Mouse (Mus musculus): ENCODE data around the gene Mrpl32. TPM values are rescaled to one million over a fixed set of nuclear protein-coding genes. Genes with fewer than 3 reads are reported as not detected.

The Mrpl32 gene
- polyA plus RNA-seq (2011; ENCODE audit: insufficient read depth, insufficient read length, low read depth, missing spikeins) = 51.4 and 59.9 TPM in 2 replicates

- Histone ChIP-seq H3K9me3 (replicated peaks; ENCODE audit: control insufficient read depth, insufficient read depth, low read length, poor library complexity, severe bottlenecking) (no peaks in the 10 kb centered on the region), H3K36me3 (ENCODE audit: control insufficient read depth, insufficient read depth, low read length, poor library complexity, severe bottlenecking) (peaks cover 24% of the 10 kb centered on the region), H3K4me3 (ENCODE audit: low read depth, low read length) (peak within 1 kb of the TSS; percentile 95), H3K27ac (ENCODE audit: insufficient read depth, low read length) (no peak within 1 kb of the TSS), H3K9ac (ENCODE audit: low read depth, poor library complexity, severe bottlenecking) (peak within 1 kb of the TSS; percentile 69), H3K4me1 (ENCODE audit: control insufficient read depth, insufficient read depth, low read length) (no peaks in the 10 kb centered on the region), H3K27me3 (ENCODE audit: control insufficient read depth, insufficient read depth, low read length, poor library complexity, severe bottlenecking) (no peaks in the 10 kb centered on the region)
- TF ChIP-seq POLR2A (IDR thresholded peaks at IDR 0.05; ENCODE audit: insufficient read depth, low read length) (no peak), EP300 (IDR thresholded peaks at IDR 0.05; ENCODE audit: insufficient read depth, low read depth, low read length) (no peak), CTCF (IDR thresholded peaks at IDR 0.05; ENCODE audit: low read depth, low read length) (no peak)
Observed at GRCm38 (mm10) chr13:14612926-14613529, at the start of gene Mrpl32, which contains the start of gene Psma2. Gene Mrpl32 (minus strand): TSS chr13:14613165. Gene Psma2 (plus strand): TSS chr13:14613240.

DNA sequence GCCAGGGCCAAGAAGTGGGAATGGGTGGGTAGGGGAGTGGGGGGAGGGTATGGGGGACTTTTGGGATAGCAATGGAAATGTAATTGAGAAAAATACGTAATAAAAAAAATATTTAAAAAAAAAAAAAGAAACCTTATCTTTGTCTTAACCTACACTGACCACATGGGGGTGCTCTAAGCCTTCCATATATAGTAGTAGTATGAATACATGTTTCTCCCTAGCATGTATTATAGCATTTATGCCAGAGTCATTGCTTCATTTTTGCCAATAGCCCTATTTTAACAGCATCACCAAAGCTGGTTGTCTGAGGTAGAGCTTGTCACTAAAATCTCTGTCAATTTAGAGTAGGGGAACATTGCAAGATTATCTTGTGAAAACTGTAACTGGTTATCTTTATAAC, 36.3 kb upstream of the Mrpl32 start:
- no peaks in the 10 kb centered on the region for H3K27me3 ChIP-seq (ENCODE audit: control insufficient read depth, insufficient read depth, low read length, poor library complexity, severe bottlenecking)
- no peaks in the 10 kb centered on the region for H3K4me1 ChIP-seq (ENCODE audit: control insufficient read depth, insufficient read depth, low read length)
- no peak overlapping the region for H3K4me3 ChIP-seq (ENCODE audit: low read depth, low read length)
- no peaks in the 10 kb centered on the region for H3K36me3 ChIP-seq (ENCODE audit: control insufficient read depth, insufficient read depth, low read length, poor library complexity, severe bottlenecking)
- no peak for TF ChIP-seq POLR2A (IDR thresholded peaks at IDR 0.05; ENCODE audit: insufficient read depth, low read length)
- TF ChIP-seq EP300 (IDR thresholded peaks at IDR 0.05; ENCODE audit: insufficient read depth, low read depth, low read length) = no peak
- no peak for TF ChIP-seq CTCF (IDR thresholded peaks at IDR 0.05; ENCODE audit: low read depth, low read length)
- H3K9ac ChIP-seq (ENCODE audit: low read depth, poor library complexity, severe bottlenecking) = no peak overlapping the region
- no peaks in the 10 kb centered on the region for H3K9me3 ChIP-seq (replicated peaks; ENCODE audit: control insufficient read depth, insufficient read depth, low read length, poor library complexity, severe bottlenecking)
- no peak overlapping the region for H3K27ac ChIP-seq (ENCODE audit: insufficient read depth, low read length)

- H3K27ac ChIP-seq (ENCODE audit: insufficient read depth, low read length) = no peak overlapping the region
- no peaks in the 10 kb centered on the region for H3K9me3 ChIP-seq (replicated peaks; ENCODE audit: control insufficient read depth, insufficient read depth, low read length, poor library complexity, severe bottlenecking)
- H3K27me3 ChIP-seq (ENCODE audit: control insufficient read depth, insufficient read depth, low read length, poor library complexity, severe bottlenecking) = no peaks in the 10 kb centered on the region
- H3K36me3 ChIP-seq (ENCODE audit: control insufficient read depth, insufficient read depth, low read length, poor library complexity, severe bottlenecking) = peaks cover 31% of the 10 kb centered on the region
- no peak overlapping the region for H3K9ac ChIP-seq (ENCODE audit: low read depth, poor library complexity, severe bottlenecking)
- TF ChIP-seq EP300 (IDR thresholded peaks at IDR 0.05; ENCODE audit: insufficient read depth, low read depth, low read length) = no peak
- no peak for TF ChIP-seq POLR2A (IDR thresholded peaks at IDR 0.05; ENCODE audit: insufficient read depth, low read length)
- no peak for TF ChIP-seq CTCF (IDR thresholded peaks at IDR 0.05; ENCODE audit: low read depth, low read length)
- no peaks in the 10 kb centered on the region for H3K4me1 ChIP-seq (ENCODE audit: control insufficient read depth, insufficient read depth, low read length)
- no peak overlapping the region for H3K4me3 ChIP-seq (ENCODE audit: low read depth, low read length)
Observed at GRCm38 (mm10) chr13:14639998-14640397, 27.0 kb upstream of the Mrpl32 start.

- TF ChIP-seq POLR2A (IDR thresholded peaks at IDR 0.05; ENCODE audit: insufficient read depth, low read length) = peak; percentile 69
- TF ChIP-seq CTCF (IDR thresholded peaks at IDR 0.05; ENCODE audit: low read depth, low read length) = no peak
- TF ChIP-seq EP300 (IDR thresholded peaks at IDR 0.05; ENCODE audit: insufficient read depth, low read depth, low read length) = 0 out of 2 replicates have a peak, but pooled peaks have one; percentile 29
- Histone ChIP-seq H3K4me3 (ENCODE audit: low read depth, low read length) (peak within 1 kb of the TSS; percentile 85), H3K36me3 (ENCODE audit: control insufficient read depth, insufficient read depth, low read length, poor library complexity, severe bottlenecking) (peaks cover 20% of the 10 kb centered on the region), H3K4me1 (ENCODE audit: control insufficient read depth, insufficient read depth, low read length) (no peaks in the 10 kb centered on the region), H3K9me3 (replicated peaks; ENCODE audit: control insufficient read depth, insufficient read depth, low read length, poor library complexity, severe bottlenecking) (no peaks in the 10 kb centered on the region), H3K27me3 (ENCODE audit: control insufficient read depth, insufficient read depth, low read length, poor library complexity, severe bottlenecking) (no peaks in the 10 kb centered on the region), H3K27ac (ENCODE audit: insufficient read depth, low read length) (peak within 1 kb of the TSS; percentile 16; the same call in 1 of the 2 replicates), H3K9ac (ENCODE audit: low read depth, poor library complexity, severe bottlenecking) (peak within 1 kb of the TSS; percentile 70)
Observed at GRCm38 (mm10) chr13:14629726-14630641, 17.0 kb upstream of the Mrpl32 start, which contains the start of gene AW209491. Gene AW209491 (plus strand): TSS chr13:14630154.

GRCm38 (mm10) chr13:14618724-14619123, 5.8 kb upstream of the Mrpl32 start:
- Histone ChIP-seq H3K9me3 (replicated peaks; ENCODE audit: control insufficient read depth, insufficient read depth, low read length, poor library complexity, severe bottlenecking) (no peaks in the 10 kb centered on the region), H3K27me3 (ENCODE audit: control insufficient read depth, insufficient read depth, low read length, poor library complexity, severe bottlenecking) (no peaks in the 10 kb centered on the region), H3K4me1 (ENCODE audit: control insufficient read depth, insufficient read depth, low read length) (no peaks in the 10 kb centered on the region), H3K4me3 (ENCODE audit: low read depth, low read length) (no peak overlapping the region), H3K9ac (ENCODE audit: low read depth, poor library complexity, severe bottlenecking) (no peak overlapping the region), H3K27ac (ENCODE audit: insufficient read depth, low read length) (no peak overlapping the region), H3K36me3 (ENCODE audit: control insufficient read depth, insufficient read depth, low read length, poor library complexity, severe bottlenecking) (peaks cover 52% of the 10 kb centered on the region)
- TF ChIP-seq EP300 (IDR thresholded peaks at IDR 0.05; ENCODE audit: insufficient read depth, low read depth, low read length) = no peak
- TF ChIP-seq POLR2A (IDR thresholded peaks at IDR 0.05; ENCODE audit: insufficient read depth, low read length) = no peak
- TF ChIP-seq CTCF (IDR thresholded peaks at IDR 0.05; ENCODE audit: low read depth, low read length) = no peak

Measured in ES-Bruce4 (cell line).